Mouse (Mus musculus): ENCODE measurements around the gene Mfsd4b1.
A peak's percentile ranks its signal among the peaks of the same experiment; 100 is the strongest.

The Mfsd4b1 gene

DNA sequence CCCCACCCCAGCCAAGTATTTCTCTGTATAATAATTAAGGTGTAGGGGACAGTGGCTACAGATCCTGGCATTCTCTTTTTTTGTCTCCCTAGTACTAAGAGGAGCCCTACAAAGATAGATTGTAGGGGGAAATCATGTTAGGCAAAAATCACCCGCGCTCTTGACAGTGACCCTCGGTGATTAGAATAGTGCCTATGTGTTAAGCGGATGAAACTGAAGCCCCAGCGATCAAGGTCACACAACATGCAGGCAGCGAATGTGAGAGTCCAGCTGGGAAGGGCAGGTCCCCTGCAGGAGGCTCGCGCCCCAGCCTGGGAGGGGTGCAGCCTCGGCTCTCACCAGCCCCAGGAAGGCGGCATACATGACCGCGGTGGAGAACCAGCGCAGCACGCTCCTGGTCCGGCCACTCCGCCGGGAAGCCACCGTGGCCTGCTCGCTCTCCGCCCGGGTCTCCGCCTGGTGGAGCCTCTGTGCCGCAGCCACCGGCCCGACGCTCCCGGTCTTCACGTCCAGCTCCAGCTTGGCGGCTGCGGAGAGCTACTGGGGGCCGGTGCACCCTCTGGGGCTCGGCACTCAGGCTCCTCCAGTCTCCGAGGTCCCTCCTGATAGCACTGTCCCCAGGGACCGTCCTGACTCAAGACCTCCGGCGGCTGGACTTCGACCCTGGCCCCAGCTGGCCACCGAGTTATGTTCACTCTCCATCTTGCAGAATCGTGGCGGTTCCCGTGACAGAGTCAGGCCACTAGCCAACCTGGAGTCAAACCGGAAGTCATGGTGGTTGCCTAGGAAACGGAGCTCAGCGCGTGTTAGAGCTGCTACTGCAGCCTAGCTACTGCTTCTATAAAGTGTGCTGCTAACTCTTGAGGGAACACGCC lies at the start of gene Mfsd4b1:
TSS of gene Mfsd4b1 (minus strand) at position 715 of the 875 bp plus-strand sequence.
- DNase-seq, result peak; percentile 93

DNA sequence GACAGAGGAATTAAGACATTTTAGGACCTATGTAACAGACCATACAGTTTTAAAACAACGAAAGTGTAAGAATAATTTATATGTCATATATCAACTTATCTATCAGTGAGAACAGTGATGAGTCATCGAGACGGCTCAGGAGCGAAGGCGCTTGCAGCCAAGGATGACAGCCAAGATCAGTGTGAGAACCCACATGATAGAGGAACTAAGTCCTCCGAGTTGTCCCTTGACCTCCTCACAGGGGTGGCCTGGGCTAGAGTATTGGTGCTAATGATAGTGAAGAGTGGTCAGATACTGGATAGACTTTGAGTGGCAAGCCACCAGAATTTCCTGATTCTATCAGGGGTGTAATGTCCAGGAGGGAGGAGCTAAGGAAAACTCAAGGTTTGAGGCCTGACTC lies 48.5 kb upstream of the Mfsd4b1 start:
- DNase-seq, result no peak

DNA sequence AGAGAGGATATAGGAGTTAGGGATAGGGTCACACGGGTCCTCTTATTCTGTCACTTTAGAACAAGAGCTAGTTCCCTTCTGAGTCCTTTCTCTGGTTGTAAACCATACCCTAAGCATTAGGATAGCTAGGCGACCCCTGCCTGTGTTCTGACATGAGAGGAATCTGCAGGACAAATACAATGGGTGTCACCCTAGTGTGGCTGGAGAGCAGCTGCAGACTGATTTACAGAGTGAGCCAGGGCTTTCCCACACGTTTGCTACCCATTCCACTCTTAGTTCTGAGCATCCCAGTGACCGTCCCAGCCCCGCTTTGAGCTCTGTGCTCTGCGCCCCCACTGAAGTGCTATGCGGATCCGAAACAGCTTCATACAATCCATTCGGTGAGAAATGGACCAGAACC lies 45.6 kb upstream of the Mfsd4b1 start:
- no peak for DNase-seq

DNA sequence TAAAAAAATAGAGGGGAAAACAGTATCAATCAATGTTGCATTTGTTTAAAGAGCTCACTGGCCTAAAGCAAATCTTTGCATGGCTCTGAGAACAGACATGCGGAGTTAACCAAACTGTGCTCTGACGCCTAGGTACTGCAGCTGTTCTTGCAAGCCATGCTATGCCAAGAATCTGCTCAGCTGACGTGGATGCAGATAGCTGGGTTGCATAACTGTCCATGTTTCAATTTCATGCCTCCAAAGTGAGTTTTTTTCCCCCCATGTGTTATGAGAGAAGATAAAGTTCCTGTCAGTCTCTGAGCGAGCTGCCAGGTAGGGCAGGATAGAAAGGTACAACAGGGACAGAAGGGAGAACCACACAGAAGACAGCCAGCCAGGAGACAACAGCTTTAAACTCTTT lies 44.2 kb upstream of the Mfsd4b1 start:
- no peak for DNase-seq

DNA sequence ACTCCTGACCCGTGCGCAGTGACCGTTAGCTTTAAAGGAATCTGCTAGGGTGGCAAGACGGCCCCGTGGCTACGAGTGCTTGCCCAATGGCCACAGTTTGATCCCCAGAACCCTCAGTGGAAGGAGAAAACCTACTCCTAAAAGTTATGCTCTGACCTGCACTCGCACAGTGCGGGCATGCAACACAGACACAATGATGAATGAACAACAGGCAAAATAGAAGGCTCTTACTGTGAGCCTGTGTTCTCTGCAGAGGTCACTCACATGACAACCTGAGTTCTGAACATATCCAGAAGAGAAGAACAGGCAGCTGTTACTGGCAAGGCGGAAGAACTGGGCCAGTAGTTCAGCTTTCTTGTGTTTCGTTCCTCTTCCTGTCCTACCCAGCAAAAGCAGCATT lies 43.5 kb upstream of the Mfsd4b1 start:
- DNase-seq, result no peak

DNA sequence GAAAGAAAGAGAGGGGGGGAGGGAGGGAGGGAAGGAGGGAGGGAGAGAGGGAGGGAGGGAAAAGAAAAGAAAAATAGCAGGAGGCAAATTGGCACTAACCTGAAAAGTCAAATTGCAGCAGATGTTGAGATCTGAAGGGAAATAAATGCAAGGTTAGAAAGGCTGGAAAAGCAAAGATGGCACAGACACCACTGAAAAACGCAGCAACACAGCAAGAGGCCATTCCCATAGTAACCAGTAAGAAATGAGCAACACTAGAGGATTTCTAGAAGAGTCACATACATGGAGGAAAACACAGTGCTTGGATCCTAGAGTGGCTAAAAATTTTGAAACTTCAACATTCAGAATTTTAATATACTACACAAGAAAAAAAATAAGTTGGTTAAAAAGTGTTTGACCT lies 42.5 kb upstream of the Mfsd4b1 start:
- DNase-seq, result no peak

DNA sequence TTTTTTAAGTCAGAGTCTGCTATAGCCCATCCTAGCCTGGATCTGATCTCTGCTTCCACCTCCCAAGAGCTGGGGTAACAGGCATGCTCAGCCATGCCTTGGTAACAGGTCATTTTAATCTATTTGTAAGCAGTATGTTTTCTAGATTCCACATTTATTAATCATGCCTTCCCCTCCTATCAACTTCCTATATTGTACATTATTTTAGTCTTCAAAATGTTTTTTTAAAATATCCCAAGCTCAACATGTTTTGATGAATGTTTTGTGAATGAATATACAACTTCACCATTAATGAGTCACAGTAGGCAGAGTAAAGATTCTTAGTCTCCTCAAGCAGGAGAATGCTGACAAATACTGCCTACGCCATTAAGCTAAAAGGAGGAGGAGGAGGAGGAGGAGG lies 42.0 kb upstream of the Mfsd4b1 start:
- DNase-seq, result no peak

DNA sequence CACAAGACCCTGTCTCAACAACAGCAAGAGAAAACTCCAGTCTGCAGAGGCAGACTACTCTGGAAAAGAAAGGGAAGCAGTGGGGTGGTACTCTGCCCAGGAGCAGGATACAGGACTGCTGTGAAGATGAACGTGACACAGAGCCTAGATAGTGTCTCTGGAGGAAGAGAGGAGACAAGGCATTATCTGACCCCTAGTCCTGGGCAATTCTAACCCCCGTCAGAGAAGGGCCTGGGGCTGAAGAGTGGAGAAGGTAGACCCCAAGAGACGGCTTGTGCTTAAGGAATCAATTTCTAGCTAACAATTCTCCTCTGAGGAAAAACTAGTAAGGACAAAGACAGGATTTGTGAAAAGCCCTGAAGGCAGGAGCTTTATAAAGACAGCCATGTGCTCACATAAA lies 40.3 kb upstream of the Mfsd4b1 start:
- no peak for DNase-seq

DNA sequence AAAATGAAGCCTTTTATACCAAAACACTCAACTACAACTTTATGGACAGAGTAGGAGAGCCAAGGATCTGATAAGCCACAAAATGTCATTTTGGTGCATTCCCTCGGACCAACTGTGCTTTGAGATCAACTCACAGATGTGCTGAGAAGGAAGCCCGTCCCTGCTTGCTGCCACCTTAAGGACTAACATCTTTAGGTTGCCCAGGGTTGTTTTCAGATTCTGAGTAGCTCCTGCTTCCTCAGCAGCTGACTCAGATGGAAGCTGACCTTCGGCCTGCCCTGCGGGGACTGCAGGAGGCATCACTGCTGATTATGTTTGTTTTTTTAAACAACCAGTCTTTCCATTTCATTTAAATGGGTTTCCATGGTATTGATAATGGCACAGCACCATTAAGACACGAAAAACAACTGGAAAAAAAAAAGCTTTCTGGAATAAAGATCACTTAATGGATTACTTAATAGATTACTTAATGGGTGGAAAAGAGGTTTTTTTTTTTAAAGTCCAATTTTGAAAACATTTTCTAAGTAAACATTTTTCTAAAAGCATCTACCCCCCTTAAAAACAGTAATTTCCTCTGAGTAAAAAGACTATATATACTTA lies 38.3 kb upstream of the Mfsd4b1 start:
- DNase-seq, result no peak

DNA sequence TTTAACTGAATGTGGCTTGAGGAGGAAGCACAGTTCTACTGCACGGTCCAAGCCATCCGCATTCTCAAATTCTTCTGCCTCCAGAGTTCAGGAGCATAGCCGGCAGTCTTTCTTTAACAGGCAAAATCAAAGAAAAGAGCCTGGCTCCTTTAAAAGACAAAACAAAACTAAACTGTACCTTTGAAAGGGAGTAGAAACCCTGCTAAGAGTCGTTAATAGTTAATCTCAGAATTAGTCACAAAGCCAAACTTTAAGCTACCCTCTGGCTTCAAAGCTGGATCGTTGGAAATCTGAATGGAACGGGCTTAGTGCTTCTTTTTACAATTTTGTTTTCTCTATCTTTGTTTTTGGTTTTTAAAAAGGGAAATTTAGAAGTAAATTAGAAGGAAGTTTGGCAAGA lies 37.7 kb upstream of the Mfsd4b1 start:
- no peak for DNase-seq

DNA sequence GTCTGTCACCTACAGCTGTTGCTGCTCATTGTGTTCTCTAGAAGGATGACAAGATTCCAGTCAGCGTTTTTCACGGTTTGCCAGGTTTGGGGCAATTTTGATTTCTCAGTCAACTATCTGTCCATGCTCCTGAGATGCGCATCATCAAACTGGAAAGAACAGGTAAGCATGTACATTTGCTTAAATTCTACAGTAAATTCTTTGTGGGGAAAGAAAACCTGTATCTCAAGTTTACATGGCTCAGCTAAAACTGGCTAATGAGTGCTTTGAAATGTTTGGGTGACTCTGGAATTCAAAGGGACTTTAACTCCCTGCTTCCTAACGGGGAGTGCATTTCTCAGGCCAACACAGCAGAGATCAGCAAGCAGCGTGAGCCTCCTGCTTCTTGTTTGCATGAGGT lies 36.9 kb upstream of the Mfsd4b1 start:
- no peak for DNase-seq

DNA sequence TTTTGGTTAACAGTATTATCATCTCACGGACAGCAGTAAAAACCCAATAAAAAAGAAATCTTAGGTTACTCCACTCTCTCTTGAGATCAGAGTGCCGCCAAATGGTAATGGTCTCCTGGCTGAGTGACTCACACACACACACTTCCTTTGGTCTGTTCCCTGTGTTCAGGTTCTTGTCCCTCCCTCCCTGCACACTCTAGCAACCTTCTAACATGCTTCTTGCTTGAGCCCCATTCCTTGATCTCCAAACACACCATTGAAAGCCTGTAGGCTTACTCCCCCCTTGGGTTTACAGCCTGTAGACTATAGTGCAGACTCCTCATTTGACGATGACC lies 33.7 kb upstream of the Mfsd4b1 start:
- no peak for DNase-seq

DNA sequence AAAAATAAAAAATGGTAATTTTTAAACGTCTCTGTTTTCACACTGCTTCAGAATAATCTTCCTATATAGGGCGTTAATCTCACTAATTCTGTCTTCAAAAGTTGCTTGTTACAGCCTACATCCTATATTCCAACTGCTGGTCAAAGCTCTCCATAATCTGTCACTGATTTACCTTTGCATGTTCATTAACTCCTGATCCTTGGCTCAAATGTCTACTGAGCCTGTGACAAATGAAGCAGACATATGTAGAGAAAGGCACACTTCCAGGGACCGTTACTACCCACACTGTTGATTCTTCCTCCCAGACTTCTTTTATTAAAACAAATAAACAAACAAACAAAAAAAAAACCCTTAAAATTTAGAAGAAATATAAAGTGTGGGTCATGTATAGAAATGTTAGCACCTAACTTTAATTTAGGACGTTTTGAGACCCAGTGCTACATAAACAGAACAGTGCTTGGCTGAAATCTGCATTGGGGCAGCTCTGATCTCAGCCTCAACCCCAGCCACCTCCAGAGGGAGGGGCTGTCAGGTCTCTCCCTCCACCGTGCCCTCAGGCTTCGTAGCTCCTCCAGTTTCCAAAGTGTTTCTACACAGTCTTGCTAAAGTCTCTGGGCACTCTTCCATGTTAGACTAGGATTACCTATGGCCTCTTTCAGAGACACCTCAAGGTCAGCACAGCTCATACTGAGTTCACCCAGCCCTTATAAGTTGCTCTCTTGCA lies 33.2 kb upstream of the Mfsd4b1 start:
- DNase-seq, result no peak

DNA sequence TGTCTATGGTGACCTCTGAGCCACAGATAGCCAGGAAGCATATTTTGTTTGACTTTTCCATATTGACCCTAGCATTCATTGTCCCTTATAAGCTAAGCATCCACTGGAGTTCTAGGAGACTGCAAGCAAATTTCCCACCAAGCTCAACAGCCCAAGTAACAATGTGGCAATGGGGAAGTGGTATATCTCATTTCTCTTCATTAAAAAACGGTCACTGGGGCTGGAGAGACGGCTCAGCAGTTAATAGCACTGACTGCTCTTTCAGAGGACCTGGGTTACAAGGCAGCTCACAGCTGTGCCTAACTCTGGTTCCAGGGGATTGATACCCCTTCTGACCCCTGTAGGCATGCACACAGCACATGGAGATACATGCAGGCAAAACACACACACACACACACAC lies 32.5 kb upstream of the Mfsd4b1 start:
- no peak for DNase-seq

DNA sequence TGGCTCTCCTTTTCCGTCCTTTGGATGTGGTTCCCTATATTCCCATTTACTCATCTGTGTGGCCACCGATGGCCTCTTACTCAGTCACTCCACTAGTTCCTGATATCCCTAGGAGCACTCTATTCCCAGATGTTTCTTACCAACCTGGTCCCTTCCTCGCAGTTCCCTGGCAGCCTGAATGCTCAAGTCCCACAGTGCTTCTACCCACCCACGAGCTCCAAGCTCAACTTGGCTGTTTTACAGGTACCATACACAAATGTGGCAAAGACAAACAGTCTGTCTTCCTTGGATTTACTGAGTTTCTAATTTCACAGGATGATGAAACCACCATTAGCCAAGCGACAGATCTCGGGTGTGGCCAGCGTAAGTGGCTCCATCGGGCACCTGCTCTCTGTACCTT lies 29.4 kb upstream of the Mfsd4b1 start:
- no peak for DNase-seq

DNA sequence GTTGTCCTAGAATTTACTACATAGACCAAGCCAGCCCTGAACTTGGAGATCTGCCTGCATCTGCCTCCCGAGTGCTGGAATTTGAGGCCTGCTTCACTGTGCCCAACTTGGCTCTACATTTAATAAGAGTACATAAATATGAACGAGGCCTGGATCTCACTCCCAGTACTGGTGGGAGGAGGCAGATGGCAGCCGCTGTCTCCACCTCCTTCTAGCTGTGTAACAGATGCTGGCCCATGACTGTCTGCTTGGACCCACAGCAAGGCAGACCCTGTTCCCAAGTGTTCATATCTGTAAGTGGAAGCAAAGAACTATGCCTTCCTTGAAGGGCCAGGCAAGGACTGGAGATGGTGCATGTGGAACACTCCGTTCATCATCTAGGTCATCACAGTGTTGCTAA lies 28.8 kb upstream of the Mfsd4b1 start:
- DNase-seq, result no peak

DNA sequence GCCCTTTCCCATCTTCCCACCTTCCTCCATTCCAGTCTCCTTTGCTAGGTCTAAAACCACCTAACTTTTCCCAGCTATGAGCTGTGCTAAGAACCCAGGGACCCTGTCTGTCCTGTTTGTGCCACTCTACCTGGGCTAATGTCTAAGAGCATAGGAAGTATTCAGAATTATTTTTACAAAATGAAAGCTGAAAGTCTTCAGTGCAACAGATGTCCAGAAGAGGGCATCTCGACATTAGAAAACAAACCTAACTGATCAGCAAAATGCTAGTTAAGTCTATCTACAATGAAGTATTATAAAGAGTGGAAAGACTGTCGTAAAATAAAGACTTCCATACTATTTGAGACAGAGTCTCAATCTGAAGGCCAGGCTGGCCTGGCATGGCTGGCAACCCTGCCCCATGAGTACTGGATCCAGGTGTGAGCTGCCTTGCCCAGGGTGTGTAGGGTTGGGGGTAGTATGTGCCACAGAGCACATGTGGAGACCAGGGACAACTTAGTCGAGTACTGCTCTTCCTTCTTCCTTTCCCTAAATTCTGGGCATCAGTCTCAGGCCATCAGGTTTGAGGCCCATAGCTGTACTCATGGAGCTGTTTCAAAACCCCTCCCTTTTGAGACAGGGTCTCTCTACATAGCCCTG lies 28.3 kb upstream of the Mfsd4b1 start:
- peak; percentile 24 for DNase-seq

DNA sequence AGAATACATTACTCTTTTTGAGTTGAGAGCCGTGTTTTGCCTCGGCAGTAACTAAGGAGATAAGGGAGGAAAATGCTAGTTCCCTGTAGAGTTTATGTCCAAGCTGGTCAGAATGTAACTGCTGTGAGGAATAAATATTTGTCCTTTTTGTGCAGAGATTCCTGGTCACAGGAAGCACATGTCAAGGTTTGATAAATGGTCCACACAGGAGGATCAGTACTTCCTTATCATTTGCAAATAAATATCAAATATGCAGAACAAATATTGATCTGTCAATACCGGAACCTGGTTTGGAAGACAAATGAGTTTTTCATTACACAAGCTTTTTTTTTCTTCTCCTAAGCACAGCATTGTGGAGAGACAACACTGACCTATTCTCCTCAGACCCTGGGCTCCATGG lies 26.9 kb upstream of the Mfsd4b1 start:
- no peak for DNase-seq

DNA sequence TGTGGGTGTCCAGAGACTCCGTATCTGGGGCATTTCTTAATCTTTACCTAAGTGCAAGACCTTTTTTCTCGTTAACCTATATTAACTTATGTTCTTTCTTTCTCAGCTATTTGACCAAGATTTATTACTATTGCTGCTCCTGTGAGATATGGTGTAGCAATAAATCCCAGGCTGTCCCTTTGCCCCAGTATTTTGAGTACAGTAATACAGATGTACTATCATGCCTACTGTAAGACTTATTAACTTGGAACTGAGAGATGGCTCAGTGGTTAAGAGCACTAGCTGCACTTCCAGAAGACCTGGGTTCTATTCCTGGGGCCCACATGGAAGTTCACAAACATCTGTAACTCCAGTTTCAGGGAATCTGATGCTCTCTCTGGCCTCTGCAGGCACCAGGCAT lies 25.7 kb upstream of the Mfsd4b1 start:
- DNase-seq, result no peak

DNA sequence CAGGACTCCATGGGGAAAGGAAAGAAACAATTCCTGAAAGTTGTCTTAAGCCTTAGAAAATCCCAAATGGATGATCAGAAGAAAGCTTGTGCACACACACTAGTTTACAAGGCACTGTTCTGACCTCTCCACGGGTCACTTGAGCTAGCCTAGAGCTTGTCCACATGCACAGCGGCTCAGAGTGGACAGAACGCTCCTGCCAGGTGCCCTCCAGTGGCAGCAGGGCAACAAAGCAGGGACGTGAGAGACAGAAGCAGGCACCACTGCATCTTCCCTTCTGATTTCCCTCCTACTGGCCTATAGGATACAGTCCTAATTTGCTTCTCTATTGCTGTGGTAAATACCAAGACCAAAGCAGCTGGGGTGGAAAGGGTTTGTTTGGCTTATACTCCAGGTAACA lies 16.3 kb upstream of the Mfsd4b1 start:
- peak; percentile 29 for DNase-seq

DNA sequence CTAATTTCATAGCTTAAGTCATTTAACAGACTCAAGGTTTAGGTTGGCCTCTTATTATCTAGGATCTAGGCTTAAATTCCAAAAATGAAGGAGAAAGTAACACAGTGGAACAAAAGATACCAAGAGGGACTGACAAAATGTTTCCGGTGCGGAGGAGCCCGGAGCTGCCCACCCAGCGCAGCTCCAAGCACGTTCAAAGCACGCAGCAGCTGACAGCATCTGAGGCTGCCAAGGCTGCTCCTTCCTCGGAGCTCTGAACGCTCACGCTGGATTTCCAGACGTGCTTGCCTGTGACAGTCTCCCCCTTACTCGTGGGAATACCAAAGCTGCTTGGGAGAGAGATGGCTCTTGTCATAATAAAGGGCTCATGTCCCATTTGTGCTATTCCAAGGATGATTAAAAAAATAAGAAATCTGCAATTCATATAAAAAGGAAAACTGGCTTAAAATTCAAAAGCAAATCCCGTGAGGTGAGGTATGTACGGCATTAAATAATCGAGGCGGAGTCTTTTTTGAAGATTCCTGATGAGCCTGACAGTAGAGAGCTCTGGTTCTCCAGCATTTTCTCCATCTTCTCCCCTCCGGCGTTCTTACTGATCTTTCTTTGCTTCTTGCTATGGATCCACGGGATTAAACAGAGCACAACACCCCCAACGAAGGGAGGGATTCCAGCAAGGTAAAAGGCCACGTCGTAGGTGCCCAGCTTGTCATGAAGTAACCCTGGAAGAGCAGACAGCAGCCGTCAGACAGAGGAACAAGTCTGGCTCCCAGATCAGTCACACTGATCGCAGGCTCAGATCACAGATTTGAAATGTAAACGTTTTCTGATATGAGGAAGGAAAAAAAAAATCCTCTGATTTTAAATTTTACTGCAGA lies 11.9 kb upstream of the Mfsd4b1 start:
- DNase-seq, result no peak

DNA sequence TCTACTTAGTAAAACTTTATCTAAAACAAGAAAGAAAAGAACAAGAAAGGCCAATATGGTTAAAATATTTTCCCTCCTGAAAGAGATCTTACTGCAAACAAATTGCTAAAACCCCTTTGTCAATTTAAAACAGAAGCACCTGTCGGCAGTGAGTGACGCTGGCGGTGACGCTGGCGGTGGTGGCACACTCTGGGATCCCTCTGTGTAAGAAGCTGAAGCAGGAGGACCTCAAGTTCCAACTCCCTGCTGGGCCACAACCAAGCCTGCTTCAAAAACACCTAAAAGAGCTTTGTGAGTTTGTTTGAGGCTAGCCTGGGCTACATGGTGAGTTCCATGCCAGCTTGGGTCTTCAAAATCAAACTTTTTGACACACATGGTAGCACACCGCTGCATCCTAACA lies 9.9 kb upstream of the Mfsd4b1 start:
- DNase-seq, result no peak

DNA sequence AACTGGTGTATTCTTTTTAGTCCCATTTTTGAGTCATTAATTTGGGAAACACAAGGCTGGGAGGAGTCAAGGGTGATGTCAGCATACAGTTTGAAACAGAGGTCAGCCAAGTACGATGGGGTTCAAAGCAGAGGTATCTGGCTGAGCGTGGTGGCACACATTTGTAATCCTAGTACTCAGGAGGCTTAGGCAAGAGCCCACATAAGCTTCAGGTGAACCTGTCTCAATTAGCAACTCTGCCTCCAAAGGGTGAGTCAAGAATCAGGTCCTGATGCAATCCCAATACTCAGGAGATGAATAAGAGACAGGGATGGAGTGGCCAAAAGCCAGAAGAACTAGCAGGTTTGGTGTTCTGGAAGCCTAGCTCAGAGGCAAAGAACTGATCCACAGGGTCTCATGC lies 7.8 kb upstream of the Mfsd4b1 start:
- DNase-seq, result no peak
